Mouse (Mus musculus): Measurements from ENCODE around the gene Hinfp.

DNA sequence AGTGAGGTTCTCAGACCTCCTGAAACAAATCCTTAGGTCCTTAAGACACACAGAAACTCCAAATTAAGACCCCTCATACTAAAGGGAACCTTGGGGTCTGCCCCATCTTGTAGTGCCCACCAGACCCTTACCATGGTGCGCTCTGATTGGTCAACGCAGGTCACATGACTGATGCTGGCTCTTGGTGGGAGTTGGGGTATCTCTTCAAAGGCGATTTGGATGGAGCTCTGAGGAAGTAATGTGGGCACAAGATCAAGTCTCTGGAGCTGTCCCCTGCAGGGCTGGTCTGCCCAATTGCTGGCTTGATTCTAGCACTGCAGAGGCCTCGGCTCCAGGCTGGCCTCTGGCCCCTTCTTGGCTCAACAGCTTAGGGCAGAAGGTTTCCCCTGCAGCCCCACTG, 12.0 kb upstream of the Hinfp start:
- TF ChIP-seq POLR2A (IDR thresholded peaks at IDR 0.05; ENCODE audit: low read depth, low read length) (no peak), CTCF (IDR thresholded peaks at IDR 0.05; ENCODE audit: borderline replicate concordance, insufficient read depth, low read length) (no peak)
